Mouse (Mus musculus) forelimb bud, embryonic 11.5 days (tissue): ENCODE results near the gene Pfn3.

Experiments
- DNase-seq: peaks from one replicate; pipeline ENCODE4 v3.0.0-alpha.2; 2012; ENCODE audit warnings: low read depth, low spot score

Pfn3 gene

GRCm38 (mm10) chr13:55398088-55398487, 16.9 kb downstream of the Pfn3 start, which contains the start of gene Slc34a1:
TSS of gene Slc34a1 (plus strand) at chr13:55398187.
- DNase-seq, result no peak

GRCm38 (mm10) chr13:55392933-55393332, 22.1 kb downstream of the Pfn3 start:
- DNase-seq, result no peak

DNA sequence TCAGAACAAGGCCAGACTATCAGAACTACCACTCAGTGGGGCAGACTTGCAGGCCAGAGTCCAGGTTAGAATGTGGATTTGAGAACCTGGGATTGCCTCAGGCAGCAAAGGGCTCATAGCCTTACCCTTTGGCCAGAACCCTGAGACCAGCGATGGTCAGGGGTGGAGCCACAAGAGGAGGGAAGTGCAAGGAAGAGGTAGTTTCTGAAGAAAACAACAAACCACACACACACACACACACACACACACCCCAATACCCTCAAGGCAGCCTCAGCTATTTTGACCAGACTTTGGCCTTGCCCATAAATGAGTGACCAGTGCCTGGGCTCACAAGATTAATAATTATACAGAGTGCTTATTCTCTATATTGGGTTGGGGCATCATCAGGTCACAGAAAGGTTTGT, 23.4 kb downstream of the Pfn3 start:
- DNase-seq, result no peak

DNA sequence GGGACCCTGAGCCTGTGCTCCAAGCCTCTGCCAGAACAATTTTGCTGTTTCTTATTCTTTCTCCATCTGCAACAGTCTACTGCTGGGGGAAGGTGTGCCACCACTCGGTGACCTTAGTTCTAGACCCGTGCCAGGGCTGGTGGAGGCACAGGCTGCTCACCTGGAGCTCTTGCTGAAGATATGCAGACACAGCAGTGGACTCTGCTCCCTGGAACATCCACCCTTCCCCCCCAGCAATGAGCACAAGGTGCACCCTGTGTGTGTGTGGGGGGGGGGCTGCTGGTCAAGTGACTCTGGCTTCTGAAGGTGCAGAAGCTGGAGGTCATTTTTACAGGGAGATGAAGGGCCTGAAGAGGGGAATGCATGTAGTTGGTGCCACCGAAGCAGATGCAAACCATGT, 24.4 kb downstream of the Pfn3 start:
- DNase-seq, result no peak

- no peak for DNase-seq
Observed at GRCm38 (mm10) chr13:55381790-55382189, 33.2 kb downstream of the Pfn3 start.

DNA sequence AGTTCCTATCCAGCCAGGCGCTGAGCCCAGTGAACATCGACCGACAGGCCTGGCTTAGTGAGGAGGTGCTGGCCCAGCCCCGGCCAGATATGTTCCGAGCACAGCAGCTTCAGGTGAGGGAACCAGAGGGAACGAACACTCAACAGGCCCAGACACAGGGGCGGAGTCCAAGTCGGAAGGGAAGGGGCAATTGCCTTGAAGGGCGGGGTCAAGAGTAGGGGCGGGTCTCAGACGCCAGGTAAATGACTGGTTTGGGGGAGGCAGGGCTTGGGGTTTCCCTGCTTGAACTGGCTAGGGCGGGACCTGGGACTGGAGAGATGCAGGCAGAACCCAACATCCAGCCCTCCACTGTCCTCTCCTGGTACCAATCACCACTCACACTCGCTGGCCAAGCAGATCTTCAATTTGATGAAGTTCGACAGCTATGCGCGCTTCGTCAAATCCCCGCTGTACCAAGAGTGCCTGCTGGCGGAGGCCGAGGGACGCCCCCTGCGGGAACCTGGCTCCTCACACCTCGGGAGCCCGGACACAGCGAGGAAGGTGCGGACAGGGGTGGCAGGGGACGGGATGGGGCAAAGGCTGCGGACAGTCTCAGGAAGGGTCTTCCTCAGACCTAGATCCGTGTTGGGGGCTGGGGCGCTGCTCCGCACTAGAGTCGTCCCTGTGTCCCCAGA, 36.0 kb downstream of the Pfn3 start:
- DNase-seq, result peak; percentile 5

GRCm38 (mm10) chr13:55375877-55376276, 39.2 kb downstream of the Pfn3 start:
- no peak for DNase-seq

GRCm38 (mm10) chr13:55374206-55374924, 40.7 kb downstream of the Pfn3 start:
- no peak for DNase-seq

GRCm38 (mm10) chr13:55371740-55372139, 43.3 kb downstream of the Pfn3 start:
- DNase-seq, result no peak

GRCm38 (mm10) chr13:55371007-55371681, 43.9 kb downstream of the Pfn3 start:
- DNase-seq, result no peak

- DNase-seq, result no peak
Observed at GRCm38 (mm10) chr13:55370234-55370633, 44.8 kb downstream of the Pfn3 start.

GRCm38 (mm10) chr13:55369531-55370114, 45.4 kb downstream of the Pfn3 start, which contains the start of gene Rgs14:
TSS of gene Rgs14 (plus strand) at chr13:55369732.
- DNase-seq, result no peak

GRCm38 (mm10) chr13:55368401-55368800, 46.6 kb downstream of the Pfn3 start:
- no peak for DNase-seq
